Mouse (Mus musculus): ENCODE results near the gene Myo5c.

Myo5c gene

DNA sequence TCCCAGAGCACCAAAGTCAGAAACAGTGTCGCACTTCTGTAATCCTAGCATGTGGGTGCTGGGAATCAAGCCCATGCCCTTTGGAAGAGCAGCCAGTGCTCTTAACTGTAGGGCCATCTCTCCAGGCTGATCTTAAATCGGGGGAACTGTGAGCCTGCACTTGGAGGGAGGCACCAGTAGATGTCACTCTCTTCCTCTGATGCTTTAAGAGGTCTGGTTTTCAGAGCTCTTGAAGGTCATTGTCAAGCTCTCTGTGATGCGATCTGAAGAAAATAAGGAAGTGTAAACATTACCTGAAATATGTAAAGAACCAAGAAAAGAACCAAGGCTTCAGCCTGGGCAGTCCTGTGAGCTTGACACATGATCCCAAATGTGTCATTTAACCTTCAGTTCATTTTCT is 51.0 kb downstream of the Myo5c start:
- DNase-seq: peak; percentile 80 to 84

DNA sequence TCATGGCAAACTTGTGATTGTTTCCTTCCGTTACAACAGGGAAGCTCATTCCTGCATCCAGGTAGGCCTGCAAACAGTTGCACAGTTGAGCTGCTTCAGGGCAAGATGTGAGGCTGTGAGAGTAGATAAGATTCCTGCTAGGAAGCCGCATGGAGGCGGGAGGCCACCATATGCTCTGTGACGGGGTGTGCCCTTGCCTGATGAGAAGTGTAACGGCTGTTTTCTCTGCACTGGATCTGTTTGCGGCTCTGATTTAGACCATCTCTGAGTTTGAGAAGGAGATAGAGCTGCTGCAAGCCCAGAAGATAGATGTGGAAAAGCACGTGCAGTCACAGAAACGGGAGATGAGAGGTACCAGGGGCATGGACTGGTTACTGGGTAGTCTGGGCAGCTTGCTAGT is 51.8 kb downstream of the Myo5c start:
- DNase-seq: peak; percentile 80 to 83

DNA sequence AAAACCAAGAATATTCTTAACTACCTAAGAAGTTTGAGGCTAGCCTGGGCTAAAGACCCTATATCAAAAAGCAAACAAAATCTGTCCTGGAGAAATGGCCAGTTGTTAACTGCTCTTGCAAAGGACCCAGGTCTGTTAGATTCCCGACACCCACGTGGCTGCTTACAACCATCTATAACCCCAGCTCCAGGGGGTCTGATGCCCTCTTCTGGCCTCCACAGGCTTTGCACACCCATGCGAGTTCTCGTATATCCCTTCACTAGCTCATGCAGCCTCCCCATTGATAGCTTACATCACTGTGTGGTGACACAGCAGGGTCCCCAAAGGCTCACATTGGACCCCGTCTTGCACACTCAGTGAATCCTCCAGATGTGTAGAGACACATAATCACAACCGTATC is 53.5 kb downstream of the Myo5c start:
- DNase-seq: no peak

DNA sequence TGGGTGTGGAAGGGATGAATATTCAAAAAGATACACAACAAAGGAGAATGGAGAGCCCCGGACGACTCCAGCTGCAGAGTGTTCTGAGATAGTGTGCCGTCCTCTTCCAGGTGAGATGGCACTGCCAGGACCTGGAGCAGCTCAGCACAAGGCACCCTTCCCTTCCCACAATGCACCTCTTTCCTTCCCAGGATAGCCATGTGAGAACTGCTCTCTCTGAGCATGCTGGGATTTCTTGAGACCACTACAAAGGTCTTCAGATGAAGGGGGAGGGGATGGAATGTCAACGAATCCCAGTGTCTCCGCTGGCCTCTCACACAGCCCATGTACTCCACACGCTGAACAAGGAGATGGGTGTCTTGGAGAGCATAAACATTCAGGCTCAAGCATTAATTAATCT is 55.8 kb downstream of the Myo5c start:
- DNase-seq: no peak

DNA sequence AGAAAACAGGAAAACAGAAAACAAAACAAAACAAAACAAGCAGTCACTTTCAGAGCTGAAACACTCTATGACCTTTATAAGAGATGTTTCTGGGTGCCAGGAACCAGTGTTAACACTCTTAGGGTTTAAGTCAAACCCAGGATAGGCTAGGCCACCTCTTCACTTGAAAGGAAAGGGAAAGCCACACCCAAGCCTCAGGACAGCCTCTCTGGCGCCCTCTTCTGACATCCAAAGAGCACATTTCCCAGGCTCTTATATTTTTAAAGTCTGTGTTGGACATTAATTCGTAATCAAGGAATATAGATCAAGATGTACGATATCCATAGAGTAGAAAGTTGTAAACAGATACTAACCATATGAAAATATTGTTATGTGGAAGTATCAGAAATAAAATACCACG is 57.7 kb downstream of the Myo5c start:
- peak in 1 of 2 experiments; percentile 60 for DNase-seq

DNA sequence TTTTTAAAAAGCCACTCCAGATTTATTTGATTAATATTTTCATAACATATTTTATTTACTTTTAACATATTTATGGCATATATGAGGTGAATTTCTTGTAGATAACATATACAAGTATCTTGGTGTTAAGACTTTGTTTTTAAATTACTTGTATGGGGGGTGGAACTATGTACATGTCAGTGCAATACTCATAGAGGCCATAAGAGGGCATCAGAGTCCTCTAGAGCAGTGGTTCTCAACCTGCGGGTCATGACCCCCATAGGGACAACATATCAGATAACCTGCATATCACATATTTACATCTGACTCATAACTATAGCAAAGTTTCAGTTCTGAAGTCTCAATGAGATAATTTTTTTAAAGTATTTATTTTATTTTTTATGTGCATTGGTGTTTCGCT is 67.5 kb downstream of the Myo5c start:
- no peak for DNase-seq

DNA sequence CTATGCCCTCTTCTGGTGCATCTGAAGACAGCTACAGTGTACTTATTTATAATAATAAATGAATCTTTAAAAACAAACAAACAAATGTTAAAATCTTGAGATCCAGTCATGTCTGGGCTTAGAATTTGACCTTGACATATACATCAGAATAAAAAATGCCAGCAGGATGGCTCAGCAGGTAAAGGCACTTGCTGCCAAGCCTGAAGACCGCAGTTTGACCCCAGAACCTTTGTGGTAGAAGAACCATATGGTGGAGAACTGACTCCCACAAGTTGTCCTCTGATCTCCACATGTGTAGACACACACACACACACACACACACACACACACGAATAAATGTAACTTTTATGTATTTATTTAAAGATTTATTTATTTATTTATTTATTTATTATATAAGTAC is 71.2 kb downstream of the Myo5c start:
- DNase-seq: no peak

DNA sequence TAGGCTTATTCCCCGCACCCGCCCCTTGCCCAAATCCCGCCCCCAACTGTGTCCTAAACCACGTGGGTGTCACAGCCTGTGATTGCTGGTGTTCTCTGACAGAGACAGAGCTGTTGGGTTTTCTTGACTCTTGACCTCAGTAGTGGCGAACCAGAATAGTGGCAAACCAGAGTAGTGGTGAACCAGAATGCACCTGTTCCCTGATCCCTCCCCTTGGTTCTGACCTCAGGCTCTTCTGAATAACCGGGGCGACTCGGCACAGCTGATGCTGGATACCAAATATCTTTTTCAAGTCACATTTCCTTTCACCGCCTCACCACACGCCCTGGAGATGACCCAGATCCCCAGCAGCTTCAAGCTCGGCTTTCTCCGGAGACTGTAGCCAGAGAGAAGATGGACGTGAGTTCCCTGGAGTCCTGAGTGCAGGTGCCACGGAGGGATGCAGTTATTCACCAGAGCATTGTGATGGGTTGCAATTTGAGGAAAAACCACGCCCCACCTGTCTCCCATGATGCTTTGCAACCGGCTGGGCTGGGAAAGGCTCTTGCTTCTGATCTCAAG is 72.0 kb downstream of the Myo5c start:
- DNase-seq: peak; percentile 54 to 68

DNA sequence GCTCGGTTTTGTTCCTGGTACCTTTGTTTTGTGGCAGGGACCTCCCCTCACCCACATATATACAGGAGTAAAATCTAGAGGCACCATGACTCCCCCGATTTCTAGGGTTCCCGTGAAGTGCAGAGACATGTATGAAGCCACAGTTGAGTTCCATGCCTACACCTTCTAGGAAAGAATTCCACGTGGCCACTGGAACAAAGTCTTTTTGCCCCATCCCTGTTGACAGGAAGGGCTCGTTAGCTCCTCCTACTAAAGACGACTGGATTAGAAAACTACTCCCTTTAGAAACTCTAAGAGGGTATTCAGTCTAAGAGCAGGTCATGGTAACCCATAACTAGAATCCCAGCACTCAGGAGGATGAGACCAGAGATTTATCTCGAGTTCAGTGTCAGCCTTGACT is 72.5 kb downstream of the Myo5c start:
- DNase-seq: no peak

DNA sequence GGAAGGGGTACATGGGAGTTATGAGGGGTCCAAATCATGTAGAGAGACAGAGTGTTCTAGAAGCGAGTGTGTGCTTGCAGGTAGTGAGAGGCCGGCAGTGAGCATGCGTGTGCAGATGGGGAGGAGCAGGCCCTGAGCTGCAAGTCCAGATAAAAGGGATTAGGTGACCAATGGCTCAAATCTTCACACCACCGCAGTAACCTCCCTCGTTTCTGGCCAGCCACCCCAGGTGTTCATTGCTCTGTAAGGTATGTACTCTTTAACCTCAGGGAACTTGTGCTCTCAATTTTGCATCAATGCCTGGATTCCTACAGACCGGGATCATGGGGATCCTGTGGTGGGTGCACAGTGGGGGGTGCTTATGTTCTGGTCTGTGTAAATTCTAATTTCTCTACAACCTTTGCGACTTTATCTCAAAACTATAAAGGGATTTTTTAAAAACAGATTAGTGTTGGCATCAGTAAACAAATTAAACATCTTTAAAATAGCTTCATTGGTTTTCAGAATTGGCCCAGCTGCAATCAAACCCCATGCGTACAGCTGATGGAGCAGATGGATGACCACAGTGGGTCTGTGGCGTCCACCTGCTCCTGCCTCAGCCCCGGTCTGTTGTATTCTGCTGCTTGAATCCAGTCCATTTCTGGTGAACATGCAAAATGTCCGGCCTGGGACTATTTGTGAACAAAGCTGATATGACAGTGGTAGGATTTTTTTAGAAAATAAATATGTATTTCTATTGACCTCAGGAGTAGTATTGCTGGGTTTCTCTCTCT is 74.5 kb downstream of the Myo5c start, which contains the start of gene Gnb5:
Gnb5 (plus strand) TSS at position 163 of the 773 bp plus-strand sequence.
- DNase-seq: peak; percentile 89 to 91

DNA sequence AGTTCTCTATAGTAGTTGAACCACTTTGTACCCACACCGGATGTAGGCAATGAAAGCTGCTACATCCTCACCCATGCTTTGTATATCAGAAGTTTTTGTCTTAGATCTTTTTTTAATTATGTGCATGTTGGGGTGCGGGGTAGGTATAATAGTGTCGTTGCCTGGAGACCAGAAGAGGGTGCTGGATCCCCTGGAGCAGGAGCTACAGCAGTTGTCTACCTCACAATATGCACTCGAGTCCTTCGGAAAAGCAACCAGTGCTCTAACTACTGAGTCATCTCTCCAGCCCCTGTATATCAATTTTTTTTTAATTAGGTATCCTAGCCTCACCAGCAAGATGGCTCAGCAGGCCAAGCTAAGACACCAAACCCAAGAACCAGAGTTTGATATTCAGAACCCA is 75.2 kb downstream of the Myo5c start:
- DNase-seq: no peak

DNA sequence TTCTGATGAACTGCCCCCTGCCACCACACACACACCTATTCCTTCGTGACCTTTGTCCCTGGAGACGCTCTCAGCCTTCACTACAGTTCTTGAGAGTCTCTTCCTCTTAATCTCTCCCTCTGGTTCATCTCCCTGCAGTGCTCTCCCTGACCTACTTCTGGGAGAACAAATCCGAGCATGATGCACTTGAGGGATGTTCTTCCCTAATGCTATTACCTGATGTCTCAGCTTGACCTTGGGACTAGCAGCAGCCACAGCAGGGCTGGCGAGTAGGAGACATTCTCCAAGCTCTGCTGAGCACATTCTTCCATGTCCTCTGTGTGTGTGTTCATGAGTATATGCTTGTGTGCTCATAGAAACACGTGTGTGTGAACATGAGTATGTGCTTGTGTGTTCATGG is 76.8 kb downstream of the Myo5c start:
- DNase-seq: no peak

DNA sequence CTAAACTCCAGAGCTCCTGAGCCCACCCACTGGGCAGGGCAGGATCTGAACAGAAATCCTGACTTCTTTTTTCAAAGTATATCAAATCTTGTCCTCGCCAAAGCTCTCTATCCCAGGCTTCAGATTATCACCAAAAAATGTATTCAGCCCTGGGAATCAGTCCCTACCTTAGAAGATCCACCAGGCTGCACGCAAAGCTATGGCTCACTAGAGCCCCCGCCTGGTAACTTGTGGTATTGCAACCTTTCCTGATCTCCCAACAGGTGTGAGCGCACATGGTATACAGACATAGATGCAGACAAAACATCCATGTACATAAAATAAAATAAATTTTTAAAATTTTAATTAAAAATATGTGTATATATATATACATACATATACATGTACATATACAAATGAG is 80.2 kb downstream of the Myo5c start:
- peak; percentile 94 to 96 for DNase-seq

DNA sequence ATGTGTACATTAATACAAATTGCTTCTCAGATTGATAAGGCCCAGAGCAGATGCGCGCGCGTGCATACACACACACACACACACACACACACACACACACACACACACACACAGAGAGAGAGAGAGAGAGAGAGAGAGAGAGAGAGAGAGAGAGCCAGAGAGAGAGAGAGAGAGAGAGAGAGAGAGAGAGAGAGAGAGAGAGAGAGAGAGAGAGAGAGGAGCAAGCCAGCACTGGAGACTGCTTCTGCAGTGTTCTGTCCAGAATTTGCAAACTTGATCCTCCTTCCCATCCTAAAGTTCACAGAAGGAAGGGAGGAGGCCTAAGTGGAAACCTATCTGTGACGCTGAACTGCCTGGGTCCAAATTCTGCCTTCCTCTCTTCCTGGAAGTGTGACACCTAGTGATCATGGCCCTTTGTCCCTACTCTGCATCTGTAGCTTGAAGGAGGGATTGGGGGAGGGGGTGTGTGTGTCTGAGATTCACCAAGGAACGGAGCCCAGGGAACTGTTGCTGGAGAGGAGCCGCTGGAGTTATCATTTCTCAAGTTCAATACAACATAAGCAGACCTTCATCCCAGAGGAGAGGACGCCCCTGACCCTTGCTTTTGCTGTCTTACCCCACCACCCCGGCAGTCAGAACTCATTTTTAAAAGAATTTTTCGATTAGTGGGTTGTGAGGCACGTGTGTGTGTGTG is 81.5 kb downstream of the Myo5c start:
- peak in 1 of 2 experiments; percentile 43 for DNase-seq

DNA sequence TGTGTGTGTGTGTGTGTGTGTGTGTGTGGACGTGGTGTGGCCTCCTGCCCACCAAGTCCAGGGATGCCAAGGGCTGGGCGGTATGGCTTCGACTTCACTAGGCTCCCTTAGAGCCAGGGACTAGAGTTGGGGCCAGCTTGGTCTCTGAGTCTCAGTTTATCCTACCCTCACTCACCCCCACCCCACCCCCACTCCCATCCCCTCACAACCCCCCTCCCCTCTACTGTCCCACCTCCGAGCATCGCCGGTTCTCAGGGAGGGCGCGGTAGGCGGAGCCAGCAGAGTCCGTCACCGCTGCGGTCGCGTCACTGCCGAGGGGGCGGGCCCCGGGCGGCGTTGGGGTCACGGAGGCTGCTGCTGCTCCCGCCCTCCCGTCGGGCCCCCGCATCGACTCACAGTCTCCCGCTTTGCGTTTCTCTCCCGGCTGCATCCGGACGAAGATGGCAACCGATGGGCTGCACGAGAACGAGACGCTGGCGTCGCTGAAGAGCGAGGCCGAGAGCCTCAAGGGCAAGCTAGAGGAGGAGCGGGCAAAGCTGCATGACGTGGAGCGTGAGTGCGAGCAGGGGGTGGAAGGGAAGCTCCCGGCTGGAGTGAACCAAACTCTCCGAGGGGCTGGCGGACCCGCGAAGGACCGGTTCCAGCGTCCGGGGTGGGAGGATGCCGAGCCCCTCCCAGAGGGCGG is 82.2 kb downstream of the Myo5c start:
- DNase-seq: peak; percentile 94 to 96

DNA sequence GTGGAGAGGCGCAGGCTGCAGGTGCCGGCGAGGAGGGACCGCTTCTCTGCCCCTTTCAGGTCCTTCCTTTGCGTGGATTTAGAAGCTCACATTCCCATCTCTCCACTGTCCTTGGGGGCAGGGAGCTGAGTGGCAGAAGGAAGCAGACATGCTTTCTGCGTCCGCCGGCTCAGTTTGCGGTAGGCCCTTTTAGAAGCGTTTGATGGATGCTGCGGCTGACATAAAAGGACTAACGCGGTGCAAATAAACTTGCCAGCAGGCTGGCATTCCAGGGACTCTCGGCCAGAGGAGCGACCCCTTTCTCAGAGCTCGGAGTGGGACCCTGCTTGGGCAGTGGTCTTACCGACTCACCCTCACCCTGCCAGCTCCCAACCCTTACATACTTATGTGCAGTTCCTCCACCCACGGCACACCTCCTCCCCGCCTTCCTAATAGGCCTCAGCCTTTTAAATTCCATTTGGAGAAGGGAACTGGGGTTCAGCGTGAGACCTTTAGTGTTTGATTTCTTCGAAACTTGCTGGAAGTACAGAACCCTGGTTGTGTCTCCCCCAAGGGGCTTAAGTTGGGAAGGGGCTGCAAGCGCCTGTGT is 82.8 kb downstream of the Myo5c start:
- DNase-seq: no peak

DNA sequence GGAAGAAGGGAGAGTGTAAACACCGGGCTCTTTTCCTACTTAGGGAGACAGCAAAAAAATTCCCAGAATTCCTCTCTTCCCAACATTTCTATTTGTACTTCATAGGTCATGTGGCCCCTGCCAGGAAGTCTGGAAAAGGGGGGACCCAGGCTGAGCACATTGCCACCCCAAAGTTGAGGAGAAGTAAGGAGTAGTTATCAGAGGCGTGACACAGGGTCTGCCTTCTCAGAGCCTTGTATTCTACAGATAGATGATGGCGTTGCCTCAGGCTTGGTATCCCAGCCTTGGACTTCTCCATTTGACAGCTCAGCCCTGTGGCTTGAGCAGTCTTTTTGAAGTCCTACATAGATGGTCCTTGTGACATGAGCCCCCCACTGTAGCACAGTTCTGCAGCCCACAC is 83.4 kb downstream of the Myo5c start:
- DNase-seq: no peak

DNA sequence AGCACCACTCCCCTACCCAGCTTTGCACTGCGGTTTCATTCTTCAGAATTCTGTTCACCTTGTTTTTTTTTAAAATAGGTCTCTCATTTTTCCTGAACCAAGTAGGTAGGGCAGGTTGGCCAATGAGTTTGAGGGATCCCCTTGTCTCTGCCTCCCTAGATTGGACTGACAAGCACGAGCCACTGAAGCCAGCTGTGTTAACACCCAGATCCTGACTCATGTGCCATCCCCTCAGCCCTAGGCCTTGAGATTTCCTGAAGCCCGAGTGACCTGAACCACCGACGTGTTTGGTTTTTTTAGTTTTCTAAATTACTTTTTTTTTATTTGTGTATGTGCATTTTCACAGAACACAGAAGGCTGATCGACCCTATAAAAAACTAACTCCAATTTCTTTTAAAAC is 85.0 kb downstream of the Myo5c start:
- no peak for DNase-seq

DNA sequence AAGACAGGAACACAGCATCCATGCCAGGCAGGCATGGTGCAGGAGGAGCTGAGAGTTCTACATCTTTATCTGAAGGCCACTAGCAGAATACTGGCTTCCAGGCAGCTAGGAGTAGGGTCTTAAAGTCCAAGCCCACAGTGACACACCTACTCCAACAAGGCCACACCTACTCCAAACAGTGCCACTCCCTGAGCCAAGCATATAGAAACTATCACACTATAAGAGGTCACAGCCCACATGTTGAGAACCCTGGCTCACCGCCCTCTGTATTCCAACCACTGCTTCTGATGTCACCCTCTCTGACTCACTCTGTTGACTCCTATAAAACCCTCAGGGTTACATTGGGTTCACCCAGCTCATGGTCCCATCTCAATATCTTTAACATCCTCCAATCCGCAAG is 86.4 kb downstream of the Myo5c start:
- no peak for DNase-seq

DNA sequence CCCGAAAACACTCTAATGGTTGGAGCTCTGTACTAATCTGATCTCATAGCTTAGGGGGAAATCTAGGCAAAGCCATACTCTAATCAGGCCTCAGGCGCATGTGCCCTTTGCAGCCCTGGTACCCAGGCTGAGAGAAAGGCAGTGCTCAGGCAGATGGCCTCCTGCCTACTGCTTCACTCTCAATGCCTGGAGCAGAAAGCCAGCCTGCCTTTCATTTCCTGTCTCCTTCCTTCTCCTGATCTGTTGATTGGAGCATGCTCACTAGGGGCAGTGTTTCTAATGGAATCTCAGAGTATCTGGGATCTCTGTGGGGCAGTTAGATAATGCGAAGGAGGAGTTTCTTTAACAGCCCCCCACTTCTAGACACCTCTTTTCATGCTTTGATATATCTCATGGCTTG is 87.5 kb downstream of the Myo5c start:
- DNase-seq: peak in 1 of 2 experiments; percentile 67

DNA sequence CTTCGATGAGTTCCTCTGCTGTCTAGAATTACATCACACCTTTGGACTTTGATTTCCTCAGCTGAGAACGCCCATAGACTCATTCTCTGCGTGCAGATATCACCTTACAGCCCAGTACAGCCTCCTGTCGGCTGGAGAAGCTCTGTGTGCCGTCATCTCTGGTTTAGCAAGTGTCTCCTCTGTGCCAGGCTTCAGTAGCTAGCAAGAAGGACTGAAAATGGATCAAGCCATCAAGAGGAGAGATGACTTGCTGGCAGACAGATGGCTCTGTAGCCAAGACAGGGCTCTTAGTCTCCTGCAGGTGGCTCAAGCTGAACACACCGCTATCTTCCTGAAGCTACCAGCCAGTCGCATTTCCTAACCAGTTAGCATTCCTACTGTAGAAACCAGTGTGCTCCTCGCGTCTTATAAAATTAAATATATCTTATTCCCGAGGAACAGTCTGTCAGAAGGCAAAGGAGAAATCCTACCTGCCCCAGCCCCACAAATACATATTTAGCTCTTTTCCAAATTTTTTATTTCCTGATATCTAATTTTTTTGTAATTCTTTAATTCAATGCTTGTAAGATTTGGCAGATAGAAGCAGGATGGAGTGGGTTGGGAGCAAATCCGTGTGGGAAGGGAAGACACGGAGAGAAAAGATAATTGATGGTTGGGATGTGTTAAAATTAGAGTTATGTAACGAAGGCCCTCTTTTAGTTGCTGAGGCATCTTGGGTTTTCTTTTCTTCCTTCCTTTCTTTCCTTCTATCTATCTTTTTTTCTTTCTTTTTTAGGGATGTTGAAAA is 90.5 kb downstream of the Myo5c start:
- DNase-seq: peak; percentile 62 to 63

DNA sequence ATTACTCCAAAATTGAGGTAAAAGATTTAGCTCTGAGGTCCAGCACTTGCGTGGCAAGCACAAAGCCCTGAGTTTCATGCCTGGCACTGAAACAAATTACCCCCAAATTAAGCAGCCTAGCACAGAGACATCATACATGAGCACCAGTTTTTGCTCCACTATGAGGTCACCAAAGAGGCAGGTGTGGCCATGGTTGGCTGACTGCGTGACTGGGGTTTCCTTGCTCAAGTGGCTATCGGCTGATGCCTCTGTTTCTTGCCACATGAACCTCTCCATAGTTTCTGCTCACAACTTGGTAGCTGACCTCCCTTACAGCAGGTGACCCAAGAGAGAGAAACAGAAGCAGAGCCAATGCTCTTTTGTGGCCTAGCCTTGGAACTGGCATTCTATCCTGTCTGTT is 96.2 kb downstream of the Myo5c start:
- DNase-seq: no peak

All from cerebellum, postnatal 25 days (tissue).